Mouse (Mus musculus): Measurements from ENCODE around the gene Nup188.

Nup188 gene

GRCm38 (mm10) chr2:30349196-30349595 lies 63.0 kb downstream of the Nup188 start:
- WGBS, result 90% methylated on average over 6 of the region's 6 CpGs

GRCm38 (mm10) chr2:30351149-30351548 lies 65.0 kb downstream of the Nup188 start:
- WGBS, result 75% methylated on average over 2 of the region's 2 CpGs

- WGBS, result 26% methylated on average over 4 of the region's 4 CpGs
These were observed 69.7 kb downstream of the Nup188 start for GRCm38 (mm10) chr2:30355861-30356260.

GRCm38 (mm10) chr2:30356266-30356665 lies 70.1 kb downstream of the Nup188 start:
- WGBS, result 28% methylated on average over 4 of the region's 4 CpGs

GRCm38 (mm10) chr2:30356906-30357305 lies 70.7 kb downstream of the Nup188 start:
- 58% methylated on average over 9 of the region's 9 CpGs for WGBS

GRCm38 (mm10) chr2:30357552-30358510 lies 71.6 kb downstream of the Nup188 start:
- 35% methylated on average over 8 of the region's 8 CpGs for WGBS

GRCm38 (mm10) chr2:30358533-30359531 lies 72.6 kb downstream of the Nup188 start, which contains the start of gene Sh3glb2:
Sh3glb2 (minus strand) TSS chr2:30359337.
- under 1% methylated on average over 73 of the region's 73 CpGs for WGBS

- WGBS, result 88% methylated on average over 10 of the region's 10 CpGs
These were observed 74.4 kb downstream of the Nup188 start for GRCm38 (mm10) chr2:30360626-30361025.

GRCm38 (mm10) chr2:30362865-30363264 lies 76.7 kb downstream of the Nup188 start:
- WGBS, result 81% methylated on average over 5 of the region's 5 CpGs

GRCm38 (mm10) chr2:30363773-30364650 lies 77.8 kb downstream of the Nup188 start, which contains the start of gene Miga2:
Miga2 (plus strand) TSS chr2:30364233.
- WGBS, result under 1% methylated on average over 54 of the region's 54 CpGs

- WGBS, result 55% methylated on average over 2 of the region's 2 CpGs
These were observed 79.3 kb downstream of the Nup188 start for GRCm38 (mm10) chr2:30365281-30366069.

GRCm38 (mm10) chr2:30366203-30366602 lies 80.0 kb downstream of the Nup188 start:
- WGBS, result 11% methylated on average over 5 of the region's 5 CpGs

GRCm38 (mm10) chr2:30371544-30371943 lies 85.3 kb downstream of the Nup188 start:
- 93% methylated on average over 8 of the region's 8 CpGs for WGBS

- 98% methylated on average over 5 of the region's 5 CpGs for WGBS
These were observed 86.5 kb downstream of the Nup188 start for GRCm38 (mm10) chr2:30372726-30373125.

GRCm38 (mm10) chr2:30375893-30376292 lies 89.7 kb downstream of the Nup188 start:
- WGBS, result 92% methylated on average over 10 of the region's 10 CpGs

GRCm38 (mm10) chr2:30377721-30378120 lies 91.5 kb downstream of the Nup188 start:
- 71% methylated on average over 5 of the region's 5 CpGs for WGBS

- 79% methylated on average over 7 of the region's 7 CpGs for WGBS
These were observed 93.1 kb downstream of the Nup188 start for GRCm38 (mm10) chr2:30379307-30379706.

GRCm38 (mm10) chr2:30380564-30381376 lies 94.6 kb downstream of the Nup188 start:
- WGBS, result 77% methylated on average over 10 of the region's 10 CpGs

- WGBS, result 64% methylated on average over 4 of the region's 4 CpGs
These were observed 95.2 kb downstream of the Nup188 start for GRCm38 (mm10) chr2:30381377-30381725.
